Mouse (Mus musculus): ENCODE results near the gene Cpt1a.
A peak's percentile ranks its signal among the peaks of the same experiment; 100 is the strongest.

The Cpt1a gene

DNA sequence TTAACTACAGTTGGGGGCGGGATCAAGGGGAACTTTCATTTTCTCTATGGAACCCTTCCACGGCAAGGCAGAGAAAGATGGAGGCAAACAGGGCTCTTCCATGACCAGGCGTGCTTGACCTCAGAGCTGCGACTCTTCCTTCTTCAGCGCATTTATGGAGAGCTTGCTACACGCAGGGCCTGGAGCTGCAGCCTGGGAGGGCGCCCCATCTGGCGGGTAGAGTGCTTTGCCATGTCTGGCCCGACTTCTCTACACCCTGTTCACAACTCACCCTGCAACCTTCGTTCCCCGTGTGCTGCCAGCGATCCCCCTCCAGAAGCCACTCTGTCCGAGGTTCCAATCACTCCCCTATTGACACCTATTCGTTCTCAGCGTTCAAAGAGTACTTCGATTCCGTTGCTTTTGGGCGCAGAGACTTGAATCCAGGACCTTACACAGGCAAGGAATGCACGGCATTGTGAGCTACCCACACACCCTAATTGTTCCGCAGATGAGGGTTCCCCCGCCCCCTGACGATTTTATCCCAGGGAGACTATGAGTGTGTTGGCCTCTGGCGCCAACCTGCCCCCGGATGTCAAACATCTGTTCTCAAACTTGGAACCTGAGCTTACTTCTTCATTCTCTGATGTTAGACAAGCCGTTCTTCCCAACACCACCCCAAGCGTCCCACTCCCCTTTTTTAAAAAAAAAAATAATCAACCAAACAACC, at the start of gene Cpt1a:
Gene Cpt1a (plus strand): TSS at position 74 of the 709 bp plus-strand sequence.
- DNase-seq, result peak; percentile 50 to 58

- DNase-seq, result no peak
Measured at GRCm38 (mm10) chr19:3273331-3273730, 48.8 kb upstream of the Cpt1a start.

DNA sequence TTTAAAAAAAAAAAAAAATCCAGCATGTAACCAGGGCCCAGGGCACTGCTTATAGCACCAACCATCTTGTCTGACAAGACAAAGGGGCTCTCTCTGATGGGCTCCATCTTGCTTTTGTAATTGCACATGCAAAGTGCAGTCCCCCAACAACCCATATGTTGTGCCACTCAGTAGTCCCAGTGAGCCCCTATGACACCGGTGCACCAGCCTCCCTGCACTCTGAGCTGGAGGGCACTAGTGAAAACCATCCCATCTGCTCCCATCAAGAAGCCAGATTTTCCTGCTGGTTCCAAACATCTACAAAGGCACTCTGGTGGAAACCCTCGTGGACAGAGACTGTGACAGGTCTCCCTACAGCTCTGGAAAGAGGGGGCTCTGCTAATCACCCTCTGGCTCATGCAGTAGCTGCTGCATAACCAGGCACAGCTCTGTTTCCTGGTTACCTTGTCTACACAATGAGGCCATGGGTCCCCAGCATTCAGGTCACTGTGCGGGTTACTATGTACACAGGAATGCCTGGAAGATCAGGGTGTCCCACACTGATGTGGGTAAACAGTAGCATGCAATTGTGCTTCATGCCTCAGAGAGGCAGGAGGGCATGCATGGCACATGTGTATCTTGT, 46.3 kb upstream of the Cpt1a start:
- no peak for DNase-seq

- no peak for DNase-seq
Measured at GRCm38 (mm10) chr19:3281886-3282285, 40.2 kb upstream of the Cpt1a start.

DNA sequence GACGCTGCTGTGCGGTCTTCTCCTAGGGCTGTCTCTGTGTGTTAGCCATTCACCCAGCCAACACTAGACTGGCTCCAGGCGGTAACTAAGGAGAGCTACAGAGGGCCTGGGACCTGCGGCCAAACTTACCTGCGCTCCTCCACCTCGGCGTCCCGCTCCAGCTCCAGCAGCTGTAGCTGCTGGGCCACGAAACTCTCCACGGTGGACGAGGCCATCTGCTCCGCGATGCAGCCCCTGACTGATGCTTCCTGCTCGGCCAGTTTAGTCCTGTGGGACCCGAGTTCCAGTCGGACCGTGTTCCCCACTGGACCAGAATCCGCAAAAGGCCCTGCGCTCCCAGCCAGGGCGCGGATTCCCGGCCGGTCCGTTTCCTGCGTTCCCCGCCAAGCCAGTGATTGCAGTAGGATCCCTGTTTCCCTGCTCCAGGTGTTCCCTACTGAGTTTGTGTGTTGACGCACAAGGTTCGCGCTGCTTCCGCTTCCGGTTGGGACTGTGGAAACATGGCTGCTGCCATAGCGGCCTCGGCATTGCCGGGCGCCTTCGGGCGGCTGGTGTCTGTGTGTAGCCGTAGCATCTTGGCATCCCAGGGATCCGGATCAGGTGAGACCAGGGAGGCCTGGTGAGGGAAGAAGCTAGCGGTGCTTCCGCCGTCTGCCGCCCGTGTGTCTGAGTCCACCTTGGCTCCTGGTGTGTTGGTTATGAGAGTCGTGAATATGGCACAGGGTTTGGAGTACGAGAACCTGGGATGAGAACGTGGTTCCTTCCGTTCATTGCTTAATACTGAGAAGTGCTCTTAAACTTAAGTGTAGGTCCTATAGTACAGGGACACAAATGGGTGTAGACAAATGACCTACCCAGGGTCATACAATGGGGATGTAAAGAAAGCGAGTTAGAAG, 39.3 kb upstream of the Cpt1a start, which contains the start of the genes Mrpl21 and Ighmbp2:
Gene Mrpl21 (plus strand): TSS at position 330 of the 896 bp plus-strand sequence.
Gene Ighmbp2 (minus strand): TSS at position 446 of the 896 bp plus-strand sequence.
- peak; percentile 90 to 92 for DNase-seq

DNA sequence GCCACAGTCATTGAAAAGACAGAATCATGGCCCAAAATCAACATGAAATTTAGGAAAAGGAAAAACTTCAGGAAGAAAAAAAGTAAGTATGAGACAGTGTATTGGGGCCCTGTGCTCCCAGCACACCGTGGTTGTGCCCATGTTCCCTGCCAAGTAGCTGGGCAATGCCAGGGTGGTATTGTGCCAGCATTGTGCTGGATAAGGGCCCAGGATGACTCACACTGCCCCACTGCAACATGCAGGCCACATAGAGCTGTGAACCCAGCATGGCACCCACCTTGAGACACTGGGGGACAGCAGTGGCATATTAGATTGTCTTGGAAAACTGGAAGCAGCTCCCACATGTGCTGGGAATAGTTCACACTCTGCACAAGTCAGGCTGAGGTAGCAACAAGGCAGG, 33.1 kb upstream of the Cpt1a start:
- DNase-seq, result no peak

GRCm38 (mm10) chr19:3292028-3292427, 30.1 kb upstream of the Cpt1a start:
- peak; percentile 51 to 65 for DNase-seq

GRCm38 (mm10) chr19:3292993-3293392, 29.1 kb upstream of the Cpt1a start:
- no peak for DNase-seq

- no peak for DNase-seq
Measured at GRCm38 (mm10) chr19:3295245-3295644, 26.9 kb upstream of the Cpt1a start.

GRCm38 (mm10) chr19:3297034-3297433, 25.1 kb upstream of the Cpt1a start:
- no peak for DNase-seq

- peak; percentile 42 to 43 for DNase-seq
Measured at GRCm38 (mm10) chr19:3297775-3298174, 24.4 kb upstream of the Cpt1a start.

DNA sequence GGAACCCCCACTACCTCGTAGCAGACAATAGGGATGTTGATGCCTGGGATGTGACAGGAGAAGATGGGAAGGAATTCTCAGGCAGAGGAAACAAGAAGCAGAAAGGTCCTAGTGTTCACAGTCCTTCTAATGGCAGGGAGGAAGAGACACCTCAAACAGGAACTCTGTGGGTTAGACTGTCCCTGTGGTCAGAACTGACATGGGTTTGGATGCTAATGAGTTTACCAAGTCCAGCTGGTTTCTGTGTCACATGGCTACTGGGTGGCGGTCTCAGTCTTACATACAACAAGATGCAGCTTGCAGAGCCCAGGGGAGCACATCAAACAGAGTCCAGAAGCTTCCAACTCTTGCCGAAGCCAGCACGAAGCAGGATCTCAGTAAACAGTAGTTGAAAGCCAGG, 18.1 kb upstream of the Cpt1a start:
- DNase-seq, result no peak

GRCm38 (mm10) chr19:3307175-3307949, 14.8 kb upstream of the Cpt1a start:
- no peak for DNase-seq

DNA sequence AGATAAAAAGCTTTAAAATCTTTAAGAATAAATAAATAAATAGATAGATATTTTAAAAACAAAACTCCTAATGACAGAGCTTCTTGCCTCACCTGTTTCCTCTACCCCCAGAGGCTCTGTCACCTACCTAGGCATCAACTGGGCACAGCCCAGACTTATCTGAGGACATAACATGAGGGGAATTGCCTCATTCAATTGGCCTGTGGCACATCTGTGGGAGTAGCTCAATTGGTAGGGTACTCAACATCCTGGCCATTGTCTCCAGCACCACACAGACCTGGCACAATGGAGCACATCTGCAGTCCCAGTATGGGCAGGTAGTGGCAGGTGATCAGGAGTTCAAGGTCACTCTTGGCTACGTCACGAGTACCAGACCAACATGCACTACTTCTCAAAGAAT, 2.8 kb upstream of the Cpt1a start:
- no peak for DNase-seq

- DNase-seq, result no peak
Measured at GRCm38 (mm10) chr19:3320086-3320485, 2.0 kb upstream of the Cpt1a start.

DNA sequence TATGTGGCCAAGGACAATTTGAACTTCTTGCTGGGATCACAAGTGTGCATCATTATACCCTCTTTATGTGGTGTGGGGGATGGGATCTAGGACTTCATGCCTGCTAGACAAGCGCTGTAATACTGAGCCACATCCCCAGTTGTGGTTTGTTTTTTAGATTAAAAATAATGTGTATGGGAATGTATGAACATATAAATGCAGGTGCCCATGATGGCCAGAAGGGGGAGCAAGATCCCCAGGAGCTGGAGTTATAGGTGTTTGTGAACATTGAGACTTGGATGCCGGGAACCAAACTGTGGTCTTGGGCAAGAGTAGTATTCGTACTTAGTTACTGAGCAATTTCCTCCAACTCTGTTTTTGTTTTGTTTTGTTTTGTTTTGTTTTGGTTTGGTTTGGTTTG, 1.3 kb upstream of the Cpt1a start:
- no peak for DNase-seq

DNA sequence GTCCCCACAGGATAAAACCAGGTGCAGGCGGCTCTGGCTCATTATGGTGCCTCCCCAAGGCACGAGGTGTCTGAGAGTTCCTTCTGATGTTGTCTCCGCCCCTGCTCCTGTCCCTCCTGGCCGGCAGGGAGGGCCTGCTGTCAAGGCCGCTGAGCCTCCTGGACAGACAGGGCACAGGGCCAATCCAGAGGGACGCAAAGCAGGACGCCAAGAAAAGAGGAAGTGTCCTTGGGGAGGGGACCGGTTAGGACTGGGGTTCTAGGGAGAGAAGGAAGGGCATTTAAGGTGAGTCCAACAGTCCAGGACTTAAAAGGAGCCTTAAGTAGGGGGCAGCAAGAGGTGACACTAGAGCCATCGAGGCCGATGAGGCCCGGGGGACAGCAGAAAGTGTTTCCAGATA, 517 bp upstream of the Cpt1a start:
- DNase-seq, result peak; percentile 83 to 84

- peak; percentile 88 to 89 for DNase-seq
Measured at GRCm38 (mm10) chr19:3323201-3323621, 1.1 kb downstream of the Cpt1a start.

GRCm38 (mm10) chr19:3323753-3324270, 1.7 kb downstream of the Cpt1a start:
- peak; percentile 86 to 90 for DNase-seq

DNA sequence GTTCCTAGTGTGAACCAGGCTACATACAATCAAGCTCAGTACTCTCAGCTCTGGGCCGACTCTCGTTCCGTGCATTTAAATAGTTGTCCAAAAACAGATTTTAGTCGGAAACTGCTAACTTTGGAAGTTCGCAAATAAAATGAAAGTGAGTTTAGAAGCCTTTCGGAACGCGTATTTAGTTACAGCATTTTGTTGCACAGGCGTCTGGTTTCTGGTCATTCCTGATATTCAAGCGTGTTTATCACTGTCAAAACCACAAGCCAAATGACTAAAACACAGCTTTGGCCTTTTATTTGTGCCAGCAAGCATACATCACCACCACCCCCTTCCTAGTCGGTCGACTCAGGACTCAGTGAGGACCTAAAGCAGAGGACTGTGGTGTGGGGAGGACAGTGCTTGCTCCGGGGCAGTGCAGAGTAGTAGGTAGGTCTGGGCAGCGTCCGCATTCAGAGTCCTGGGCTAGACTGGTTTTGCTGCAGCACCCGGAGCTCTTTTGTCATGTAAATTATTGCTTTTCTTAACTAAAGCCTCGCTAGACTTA, 2.2 kb downstream of the Cpt1a start:
- peak in 1 of 2 experiments; percentile 38 for DNase-seq

DNA sequence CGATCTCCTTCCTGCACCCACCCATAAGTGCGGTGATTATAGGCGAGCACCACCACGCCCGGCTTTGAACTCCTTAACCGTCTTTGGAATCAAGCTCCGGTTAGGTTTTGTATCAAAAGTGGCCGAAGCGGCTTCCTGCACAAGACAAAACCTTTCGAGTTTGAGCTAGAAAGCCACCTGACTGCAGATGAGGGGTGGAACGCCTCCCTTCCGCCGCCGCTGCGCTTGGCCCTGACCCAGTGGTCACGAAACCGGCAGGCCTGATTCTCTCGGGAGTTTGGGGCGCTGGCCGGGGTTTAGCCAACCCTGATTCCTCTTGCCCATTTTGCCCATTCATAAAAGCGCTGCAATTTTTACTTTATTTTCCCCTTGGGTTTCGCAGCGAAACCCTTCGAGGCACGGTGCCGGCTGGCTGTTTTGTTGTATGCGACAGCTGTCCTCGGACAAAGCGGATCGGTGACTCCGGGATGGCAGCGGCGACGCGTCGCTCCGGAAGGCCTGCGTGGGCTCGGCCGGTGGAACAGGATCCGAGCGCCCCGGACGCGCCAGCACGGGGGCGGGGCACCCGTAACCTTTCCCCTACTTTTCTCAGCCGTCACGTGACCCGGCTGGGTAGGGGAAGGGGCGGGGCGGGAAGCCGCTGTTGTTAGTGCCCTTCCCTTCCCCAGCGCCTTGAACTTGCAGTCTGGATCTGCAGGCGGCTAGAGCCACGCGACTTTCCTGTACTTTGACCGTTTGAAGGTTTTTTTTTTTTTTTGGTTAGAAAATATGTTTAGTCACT, 3.0 kb downstream of the Cpt1a start:
- DNase-seq, result peak; percentile 95

Measured in kidney, adult 8-10 months (tissue).